Mouse (Mus musculus): ENCODE measurements around the gene Fgd3. TPM values are rescaled to one million over a fixed set of nuclear protein-coding genes. Genes with fewer than 3 reads are reported as not detected.

The Fgd3 gene
- total RNA-seq (2014; rRNA removed) (9.3 and 12.0 TPM in 2 replicates), polyA plus RNA-seq (2015; fragmentation: Nextera tagmentation; extraction: Ambion mirVana) (2.1 and 2.4 TPM in 2 replicates)

GRCm38 (mm10) chr13:49320040-49320439 is at the start of gene Fgd3:
TSS of gene Fgd3 (minus strand) at chr13:49320311.
- no peaks in the 10 kb centered on the region for H3K27me3 ChIP-seq (ENCODE audit: insufficient read depth, low read length)
- H3K27ac ChIP-seq (ENCODE audit: low read depth, low read length): no peak within 1 kb of the TSS
- H3K4me3 ChIP-seq (ENCODE audit: low read depth, low read length): peak within 1 kb of the TSS; percentile 37
- ATAC-seq (ENCODE audit: low FRiP score) (peak; percentile 90), DNase-seq (ENCODE audit: low spot score) (peak; percentile 87)
- peaks cover 13% of the 10 kb centered on the region; the same call in 1 of the 2 replicates for H3K4me1 ChIP-seq (ENCODE audit: insufficient read depth, low read length)
- no peak for TF ChIP-seq CTCF (IDR thresholded peaks at IDR 0.05)
- H3K36me3 ChIP-seq (ENCODE audit: insufficient read depth, low read length): no peaks in the 10 kb centered on the region
- peak within 1 kb of the TSS; percentile 55 for H3K4me2 ChIP-seq (ENCODE audit: low read depth, low read length, poor library complexity, severe bottlenecking)
- no peaks in the 10 kb centered on the region for H3K9me3 ChIP-seq (ENCODE audit: low read length)
- H3K9ac ChIP-seq (replicated peaks; ENCODE audit: low read length, poor library complexity, severe bottlenecking): peak within 1 kb of the TSS; percentile 42
- 1% methylated on average over 10 of the region's 10 CpGs for WGBS

- 0 out of 2 replicates have a peak, but pooled peaks cover 3% of the 10 kb centered on the region for H3K4me1 ChIP-seq (ENCODE audit: insufficient read depth, low read length)
- no peak overlapping the region for H3K4me3 ChIP-seq (ENCODE audit: low read depth, low read length)
- no peak overlapping the region for H3K9ac ChIP-seq (replicated peaks; ENCODE audit: low read length, poor library complexity, severe bottlenecking)
- no peak for DNase-seq (ENCODE audit: low spot score)
- H3K27me3 ChIP-seq (ENCODE audit: insufficient read depth, low read length): no peaks in the 10 kb centered on the region
- no peak overlapping the region for H3K4me2 ChIP-seq (ENCODE audit: low read depth, low read length, poor library complexity, severe bottlenecking)
- H3K27ac ChIP-seq (ENCODE audit: low read depth, low read length): no peak overlapping the region
- H3K36me3 ChIP-seq (ENCODE audit: insufficient read depth, low read length): peaks cover 26% of the 10 kb centered on the region
- no peak for ATAC-seq (ENCODE audit: low FRiP score)
- no peaks in the 10 kb centered on the region for H3K9me3 ChIP-seq (ENCODE audit: low read length)
- no peak for TF ChIP-seq CTCF (IDR thresholded peaks at IDR 0.05)
- WGBS: 94% methylated on average over 10 of the region's 10 CpGs
These were observed 49.3 kb upstream of the Fgd3 start for GRCm38 (mm10) chr13:49369404-49369803.

DNA sequence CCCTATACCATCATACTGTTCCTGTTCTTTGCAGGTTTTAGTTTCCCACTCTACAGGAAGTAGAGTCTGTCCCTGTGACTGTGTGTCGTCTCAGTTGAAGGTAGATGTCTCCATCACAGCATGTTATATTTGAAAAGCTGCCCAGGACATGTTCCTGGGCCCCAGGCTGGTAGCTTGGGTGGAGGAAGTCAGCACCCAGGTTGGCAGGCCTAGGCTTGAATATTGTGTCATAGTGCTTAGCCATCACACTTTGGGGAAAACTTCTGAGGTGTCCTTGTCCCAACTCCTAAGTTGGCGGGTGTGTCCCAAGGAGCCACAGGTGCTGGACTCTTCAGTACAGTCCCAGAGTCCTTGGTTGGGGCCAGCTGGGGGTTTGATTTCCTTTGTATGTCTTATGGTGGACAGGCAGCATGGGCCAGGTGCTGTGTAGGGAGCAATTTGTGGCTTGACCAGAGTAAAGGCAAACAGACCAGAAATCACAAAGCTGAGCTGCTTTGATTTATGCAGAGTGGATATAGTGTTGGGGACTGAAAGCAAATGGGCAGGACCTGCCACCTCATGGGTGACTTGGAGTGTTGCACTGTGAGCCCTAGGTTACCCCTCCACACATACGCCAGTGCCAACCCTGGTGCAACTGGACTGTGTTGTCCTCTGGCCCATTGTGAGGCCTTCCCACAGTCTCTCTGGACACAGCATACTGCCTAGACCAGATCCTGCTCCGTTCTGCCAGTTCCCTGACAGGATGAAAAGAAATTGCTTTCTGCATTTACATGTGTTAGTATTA is 47.7 kb upstream of the Fgd3 start:
- H3K9me3 ChIP-seq (ENCODE audit: low read length): no peaks in the 10 kb centered on the region
- H3K27me3 ChIP-seq (ENCODE audit: insufficient read depth, low read length): no peaks in the 10 kb centered on the region
- no peak overlapping the region for H3K27ac ChIP-seq (ENCODE audit: low read depth, low read length)
- TF ChIP-seq CTCF (IDR thresholded peaks at IDR 0.05): peak; percentile 12; the same call in 1 of the 2 replicates
- no peak overlapping the region for H3K4me2 ChIP-seq (ENCODE audit: low read depth, low read length, poor library complexity, severe bottlenecking)
- H3K4me3 ChIP-seq (ENCODE audit: low read depth, low read length): no peak overlapping the region
- 0 out of 2 replicates have a peak, but pooled peaks cover 3% of the 10 kb centered on the region for H3K4me1 ChIP-seq (ENCODE audit: insufficient read depth, low read length)
- WGBS: 77% methylated on average over 4 of the region's 4 CpGs
- no peak overlapping the region for H3K9ac ChIP-seq (replicated peaks; ENCODE audit: low read length, poor library complexity, severe bottlenecking)
- H3K36me3 ChIP-seq (ENCODE audit: insufficient read depth, low read length): peaks cover 23% of the 10 kb centered on the region
- ATAC-seq (ENCODE audit: low FRiP score) (no peak), DNase-seq (ENCODE audit: low spot score) (peak; percentile 22)

DNA sequence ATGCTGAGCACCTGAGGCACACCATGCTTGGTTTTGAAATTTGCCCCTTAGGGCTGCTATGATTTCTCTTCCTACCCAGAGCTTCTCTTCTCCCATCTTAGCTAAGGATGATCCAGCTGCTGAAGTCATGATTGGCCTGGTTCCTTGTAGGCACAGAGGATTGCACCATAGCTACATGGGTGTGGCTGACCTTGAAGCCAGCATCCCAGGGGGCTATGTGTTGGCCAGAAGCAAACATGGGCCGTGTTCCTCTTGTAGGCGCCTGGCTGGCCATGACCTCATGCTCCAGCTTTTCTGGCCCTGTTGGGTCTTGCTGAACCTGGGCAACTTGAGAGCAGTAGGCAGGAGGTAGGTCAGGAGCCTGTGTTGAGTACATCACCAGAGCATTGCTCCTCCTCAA is 44.6 kb upstream of the Fgd3 start:
- 75% methylated on average over 2 of the region's 2 CpGs for WGBS
- Histone ChIP-seq H3K27me3 (ENCODE audit: insufficient read depth, low read length) (no peaks in the 10 kb centered on the region), H3K4me3 (ENCODE audit: low read depth, low read length) (no peak overlapping the region), H3K4me2 (ENCODE audit: low read depth, low read length, poor library complexity, severe bottlenecking) (no peak overlapping the region), H3K9me3 (ENCODE audit: low read length) (no peaks in the 10 kb centered on the region), H3K27ac (ENCODE audit: low read depth, low read length) (no peak overlapping the region), H3K4me1 (ENCODE audit: insufficient read depth, low read length) (0 out of 2 replicates have a peak, but pooled peaks cover 3% of the 10 kb centered on the region), H3K36me3 (ENCODE audit: insufficient read depth, low read length) (peaks cover 5% of the 10 kb centered on the region), H3K9ac (replicated peaks; ENCODE audit: low read length, poor library complexity, severe bottlenecking) (no peak overlapping the region)
- TF ChIP-seq CTCF (IDR thresholded peaks at IDR 0.05): no peak
- DNase-seq (ENCODE audit: low spot score): no peak
- ATAC-seq (ENCODE audit: low FRiP score): no peak

GRCm38 (mm10) chr13:49362804-49363203 is 42.7 kb upstream of the Fgd3 start:
- Histone ChIP-seq H3K9me3 (ENCODE audit: low read length) (no peaks in the 10 kb centered on the region), H3K4me3 (ENCODE audit: low read depth, low read length) (no peak overlapping the region), H3K27ac (ENCODE audit: low read depth, low read length) (no peak overlapping the region), H3K36me3 (ENCODE audit: insufficient read depth, low read length) (peaks cover 3% of the 10 kb centered on the region; the same call in 1 of the 2 replicates), H3K27me3 (ENCODE audit: insufficient read depth, low read length) (no peaks in the 10 kb centered on the region), H3K9ac (replicated peaks; ENCODE audit: low read length, poor library complexity, severe bottlenecking) (no peak overlapping the region), H3K4me2 (ENCODE audit: low read depth, low read length, poor library complexity, severe bottlenecking) (no peak overlapping the region), H3K4me1 (ENCODE audit: insufficient read depth, low read length) (0 out of 2 replicates have a peak, but pooled peaks cover 3% of the 10 kb centered on the region)
- ATAC-seq (ENCODE audit: low FRiP score) (no peak), DNase-seq (ENCODE audit: low spot score) (no peak)
- no peak for TF ChIP-seq CTCF (IDR thresholded peaks at IDR 0.05)
- 60% methylated on average over 2 of the region's 2 CpGs for WGBS

DNA sequence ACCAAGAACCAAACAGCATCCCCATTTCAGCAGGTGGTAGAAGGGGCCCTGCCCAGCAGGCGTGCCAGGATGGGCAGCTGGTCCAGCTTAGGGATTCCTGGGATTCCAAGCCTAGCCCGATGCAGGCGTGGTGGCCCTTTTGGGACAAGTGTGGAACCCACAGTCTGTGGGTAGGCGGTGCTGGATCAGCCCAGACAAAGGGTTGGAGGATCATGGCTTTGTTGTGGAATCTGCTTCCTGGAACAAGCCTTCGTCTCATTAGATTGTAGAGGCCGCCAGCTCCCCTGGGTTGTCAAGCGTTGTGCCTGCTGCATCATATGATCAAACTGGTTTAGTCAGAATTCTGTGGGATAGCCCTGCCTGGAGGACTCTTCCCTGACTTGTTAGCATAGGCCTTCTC is 42.3 kb upstream of the Fgd3 start:
- peaks cover 3% of the 10 kb centered on the region; the same call in 1 of the 2 replicates for H3K36me3 ChIP-seq (ENCODE audit: insufficient read depth, low read length)
- ATAC-seq (ENCODE audit: low FRiP score) (no peak), DNase-seq (ENCODE audit: low spot score) (no peak)
- no peaks in the 10 kb centered on the region for H3K9me3 ChIP-seq (ENCODE audit: low read length)
- no peak overlapping the region for H3K4me3 ChIP-seq (ENCODE audit: low read depth, low read length)
- 0 out of 2 replicates have a peak, but pooled peaks cover 3% of the 10 kb centered on the region for H3K4me1 ChIP-seq (ENCODE audit: insufficient read depth, low read length)
- no peaks in the 10 kb centered on the region for H3K27me3 ChIP-seq (ENCODE audit: insufficient read depth, low read length)
- H3K4me2 ChIP-seq (ENCODE audit: low read depth, low read length, poor library complexity, severe bottlenecking): no peak overlapping the region
- no peak for TF ChIP-seq CTCF (IDR thresholded peaks at IDR 0.05)
- H3K27ac ChIP-seq (ENCODE audit: low read depth, low read length): no peak overlapping the region
- H3K9ac ChIP-seq (replicated peaks; ENCODE audit: low read length, poor library complexity, severe bottlenecking): no peak overlapping the region
- 55% methylated on average over 7 of the region's 7 CpGs for WGBS

Data from midbrain, postnatal 0 days (tissue).